Mouse (Mus musculus): ENCODE results near the gene Abhd15.

GRCm38 (mm10) chr11:77507426-77507825 lies 7.5 kb upstream of the Abhd15 start:
- TF ChIP-seq CTCF (IDR thresholded peaks at IDR 0.05; ENCODE audit: extremely low read depth, insufficient read depth, low read length) (no peak), POLR2A (IDR thresholded peaks at IDR 0.05; ENCODE audit: extremely low read depth, insufficient read depth, low read length) (no peak)

Measured in cortical plate, adult 2 months (tissue).